Mouse (Mus musculus) lung, adult 2 months (tissue): Measurements from ENCODE around the gene Ccdc65.

Experiments used
- CTCF ChIP-seq: fragments of 200-500 bp; IDR thresholded peaks from 2 replicates; pipeline ENCODE4 v1.5.1; 2011; ENCODE audit warnings: mild to moderate bottlenecking, low read length, control low read depth; ENCODE audit not compliant: insufficient read depth
- POLR2A ChIP-seq: fragments of 200-500 bp; IDR thresholded peaks from 2 replicates; pipeline ENCODE4 v1.6.1; 2011; ENCODE audit warnings: low read depth, mild to moderate bottlenecking, control low read depth, low read length, borderline replicate concordance; ENCODE audit errors: extremely low read depth

DNA sequence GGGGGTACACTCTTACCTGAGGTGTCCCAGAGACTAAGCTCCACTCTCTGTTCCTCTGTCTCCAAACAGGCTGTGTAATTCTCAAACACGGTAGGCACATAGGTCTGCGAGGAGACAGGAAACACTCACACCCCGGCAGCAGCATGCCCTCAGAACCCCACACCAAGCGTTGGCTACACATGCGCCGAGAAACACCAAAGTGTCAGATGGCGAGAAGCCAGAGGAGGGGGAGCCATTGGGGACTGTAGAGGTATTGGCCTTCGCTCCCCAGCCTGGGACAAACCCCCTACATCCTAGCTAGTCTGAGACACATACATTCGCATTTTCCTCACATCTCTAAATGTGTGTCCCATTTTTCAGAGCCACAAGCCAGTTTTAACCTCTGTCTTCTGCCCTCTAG, 31.5 kb upstream of the Ccdc65 start:
- TF ChIP-seq CTCF (no peak), POLR2A (no peak)
